Mouse (Mus musculus): ENCODE results near the gene Lcn12.

GRCm38 (mm10) chr2:25442682-25443081 lies 51.0 kb downstream of the Lcn12 start:
- no peak for TF ChIP-seq POLR2A (IDR thresholded peaks at IDR 0.05; ENCODE audit: low read depth, low read length)
- no peak for TF ChIP-seq CTCF (IDR thresholded peaks at IDR 0.05; ENCODE audit: borderline replicate concordance, insufficient read depth, low read length)

Measured in embryonic fibroblast, embryonic 13.5 days (primary cell).